Mouse (Mus musculus): ENCODE measurements at regions not wholly inside any gene's neighbourhood (a gene's known extent, or its start where the extent isn't known, plus 50 kb on each side); places are given as distances from the start of the nearest gene placed in this dataset.

- TF ChIP-seq EP300 (optimal IDR thresholded peaks at IDR 0.05): no peak
- TF ChIP-seq CTCF (IDR thresholded peaks at IDR 0.05; ENCODE audit: low read depth): no peak
These were observed 70.8 kb upstream of the Cpsf6 start for GRCm38 (mm10) chr10:117450631-117451030.
